In genomic region chr5:110177021-110177420, GRCm38 (mm10) we compare ENCODE assay signal across 7 mouse cellular contexts. TPM values are rescaled to one million over a fixed set of nuclear protein-coding genes. Genes with fewer than 3 reads are reported as not detected.
DNase-seq lines count a peak whose midpoint lies in the region; ATAC-seq and TF ChIP-seq lines count a peak whose summit lies in the region.

No protein-coding gene starts in this region.

- TF ChIP-seq CTCF in lung, postnatal 0 days (IDR thresholded peaks at IDR 0.05) = no peak

- peaks cover 7% of the 10 kb centered on the region; the same call in 1 of the 2 replicates for H3K4me1 ChIP-seq in lung, postnatal 0 days (ENCODE audit: insufficient read depth, low read depth, low read length)
- peaks cover 8% of the 10 kb centered on the region; the same call in 1 of the 2 replicates for H3K4me1 ChIP-seq in embryonic facial prominence, embryonic 12.5 days
- H3K4me1 ChIP-seq in intestine, embryonic 16.5 days (ENCODE audit: control insufficient read depth, insufficient read depth, low read length) = peaks cover 9% of the 10 kb centered on the region
- peaks cover 9% of the 10 kb centered on the region for H3K4me1 ChIP-seq in neural tube, embryonic 12.5 days

- H3K9me3 ChIP-seq in lung, postnatal 0 days (ENCODE audit: low read length) = no peaks in the 10 kb centered on the region
- H3K9me3 ChIP-seq in embryonic facial prominence, embryonic 12.5 days = no peaks in the 10 kb centered on the region
- H3K9me3 ChIP-seq in intestine, embryonic 16.5 days (ENCODE audit: control insufficient read depth, low read length) = no peaks in the 10 kb centered on the region
- no peaks in the 10 kb centered on the region for H3K9me3 ChIP-seq in neural tube, embryonic 12.5 days

- H3K36me3 ChIP-seq in lung, postnatal 0 days (ENCODE audit: insufficient read depth, low read length) = no peaks in the 10 kb centered on the region
- peaks cover 5% of the 10 kb centered on the region for H3K36me3 ChIP-seq in embryonic facial prominence, embryonic 12.5 days
- no peaks in the 10 kb centered on the region for H3K36me3 ChIP-seq in intestine, embryonic 16.5 days (ENCODE audit: control insufficient read depth, insufficient read depth, low read length)
- H3K36me3 ChIP-seq in neural tube, embryonic 12.5 days = peaks cover 13% of the 10 kb centered on the region

- H3K4me2 ChIP-seq in lung, postnatal 0 days (replicated peaks; ENCODE audit: low read depth, low read length) = peak overlapping the region; percentile 73
- H3K4me2 ChIP-seq in embryonic facial prominence, embryonic 12.5 days (replicated peaks) = peak overlapping the region; percentile 81
- H3K4me2 ChIP-seq in intestine, embryonic 16.5 days (ENCODE audit: low read depth, low read length) = peak overlapping the region; percentile 70
- H3K4me2 ChIP-seq in neural tube, embryonic 12.5 days (replicated peaks) = peak overlapping the region; percentile 90

- peak; percentile 3; the same call in 1 of the 2 replicates for ATAC-seq in lung, postnatal 0 days
- ATAC-seq in embryonic facial prominence, embryonic 12.5 days (ENCODE audit: insufficient number of reproducible peaks, insufficient read depth, low FRiP score, low TSS enrichment) = no peak
- peak; percentile 19; the same call in 1 of the 2 replicates for ATAC-seq in intestine, embryonic 16.5 days
- peak; percentile 17 for ATAC-seq in neural tube, embryonic 12.5 days (ENCODE audit: low FRiP score, low read depth)

- peak overlapping the region; percentile 88 for H3K27ac ChIP-seq in lung, postnatal 0 days (ENCODE audit: low read length)
- peak overlapping the region; percentile 73 for H3K27ac ChIP-seq in embryonic facial prominence, embryonic 12.5 days
- peak overlapping the region; percentile 39 for H3K27ac ChIP-seq in intestine, embryonic 16.5 days (ENCODE audit: low read length)
- no peak overlapping the region for H3K27ac ChIP-seq in neural tube, embryonic 12.5 days

- no peak for TF ChIP-seq EP300 in lung, postnatal 0 days (IDR thresholded peaks at IDR 0.05)

- H3K4me3 ChIP-seq in lung, postnatal 0 days (ENCODE audit: low read depth, low read length) = peak overlapping the region; percentile 66
- H3K4me3 ChIP-seq in embryonic facial prominence, embryonic 12.5 days = peak overlapping the region; percentile 95
- H3K4me3 ChIP-seq in intestine, embryonic 16.5 days (ENCODE audit: low read length) = peak overlapping the region; percentile 72
- peak overlapping the region; percentile 92 for H3K4me3 ChIP-seq in neural tube, embryonic 12.5 days

- H3K27me3 ChIP-seq in lung, postnatal 0 days (replicated peaks; ENCODE audit: insufficient read depth, low read length) = no peaks in the 10 kb centered on the region
- no peaks in the 10 kb centered on the region for H3K27me3 ChIP-seq in embryonic facial prominence, embryonic 12.5 days
- H3K27me3 ChIP-seq in intestine, embryonic 16.5 days (replicated peaks; ENCODE audit: control insufficient read depth, insufficient read depth, low read length) = no peaks in the 10 kb centered on the region
- H3K27me3 ChIP-seq in neural tube, embryonic 12.5 days (replicated peaks) = no peaks in the 10 kb centered on the region

- WGBS in lung, postnatal 0 days = under 1% methylated on average over 19 of the region's 19 CpGs
- 3% methylated on average over 19 of the region's 19 CpGs for WGBS in embryonic facial prominence, embryonic 12.5 days
- WGBS in intestine, embryonic 16.5 days = under 1% methylated on average over 19 of the region's 19 CpGs
- 4% methylated on average over 19 of the region's 19 CpGs for WGBS in neural tube, embryonic 12.5 days

- peak; percentile 14 for DNase-seq in lung, postnatal 0 days (ENCODE audit: low spot score)
- no peak for DNase-seq in lung, postnatal 14 days
- no peak for DNase-seq in thymus, postnatal 0 days (ENCODE audit: low spot score)
- no peak for DNase-seq in c-Kit-positive CD71-positive TER-119-positive erythroid progenitor cells, embryonic 14.5 days (ENCODE audit: low spot score)

- peak overlapping the region; percentile 89 for H3K9ac ChIP-seq in lung, postnatal 0 days (replicated peaks; ENCODE audit: low read depth)
- H3K9ac ChIP-seq in embryonic facial prominence, embryonic 12.5 days = peak overlapping the region; percentile 84
- peak overlapping the region; percentile 78 for H3K9ac ChIP-seq in intestine, embryonic 16.5 days (ENCODE audit: low read depth, low read length)
- H3K9ac ChIP-seq in neural tube, embryonic 12.5 days = peak overlapping the region; percentile 84

RNA-seq across cellular contexts. Expression of gene Golga3, which starts 0.5 kb away (rescaled TPM):
- polyA plus RNA-seq in lung, postnatal 0 days (2015; fragmentation: Nextera tagmentation; extraction: Ambion mirVana) = 9.1 and 11.0 TPM in 2 replicates
- 26.7 and 28.3 TPM in 2 replicates for polyA plus RNA-seq in embryonic facial prominence, embryonic 12.5 days (2016; fragmentation: Nextera tagmentation; extraction: Ambion mirVana)
- polyA plus RNA-seq in intestine, embryonic 16.5 days (2015; fragmentation: Nextera tagmentation; extraction: Ambion mirVana) = 13.7 and 14.5 TPM in 2 replicates
- 23.0 and 24.4 TPM in 2 replicates for polyA plus RNA-seq in neural tube, embryonic 12.5 days (2016; fragmentation: Nextera tagmentation; extraction: Ambion mirVana)
- polyA plus RNA-seq in thymus, postnatal 0 days (2015; fragmentation: Nextera tagmentation; extraction: Ambion mirVana) = 12.1 and 12.3 TPM in 2 replicates

RNA-seq across cellular contexts. Expression of gene Chfr, which starts 41.4 kb away (rescaled TPM):
- polyA plus RNA-seq in lung, postnatal 0 days (2015; fragmentation: Nextera tagmentation; extraction: Ambion mirVana) = 32.8 and 37.0 TPM in 2 replicates
- polyA plus RNA-seq in embryonic facial prominence, embryonic 12.5 days (2016; fragmentation: Nextera tagmentation; extraction: Ambion mirVana) = 39.5 and 42.0 TPM in 2 replicates
- 35.1 and 35.6 TPM in 2 replicates for polyA plus RNA-seq in intestine, embryonic 16.5 days (2015; fragmentation: Nextera tagmentation; extraction: Ambion mirVana)
- 97.0 and 97.8 TPM in 2 replicates for polyA plus RNA-seq in neural tube, embryonic 12.5 days (2016; fragmentation: Nextera tagmentation; extraction: Ambion mirVana)
- polyA plus RNA-seq in thymus, postnatal 0 days (2015; fragmentation: Nextera tagmentation; extraction: Ambion mirVana) = 75.1 and 82.2 TPM in 2 replicates

RNA-seq across cellular contexts. Expression of gene Ankle2, which starts 53.8 kb away (rescaled TPM):
- 15.5 and 18.0 TPM in 2 replicates for polyA plus RNA-seq in lung, postnatal 0 days (2015; fragmentation: Nextera tagmentation; extraction: Ambion mirVana)
- polyA plus RNA-seq in embryonic facial prominence, embryonic 12.5 days (2016; fragmentation: Nextera tagmentation; extraction: Ambion mirVana) = 39.4 and 41.3 TPM in 2 replicates
- 12.9 and 16.9 TPM in 2 replicates for polyA plus RNA-seq in intestine, embryonic 16.5 days (2015; fragmentation: Nextera tagmentation; extraction: Ambion mirVana)
- 33.5 and 34.1 TPM in 2 replicates for polyA plus RNA-seq in neural tube, embryonic 12.5 days (2016; fragmentation: Nextera tagmentation; extraction: Ambion mirVana)
- polyA plus RNA-seq in thymus, postnatal 0 days (2015; fragmentation: Nextera tagmentation; extraction: Ambion mirVana) = 22.9 and 26.4 TPM in 2 replicates
